Mouse (Mus musculus): ENCODE results near the gene Abcc8.

- TF ChIP-seq POLR2A (IDR thresholded peaks at IDR 0.05; ENCODE audit: insufficient read depth, low read depth, low read length) = no peak
- TF ChIP-seq CTCF (IDR thresholded peaks at IDR 0.05; ENCODE audit: insufficient read depth, low read depth, low read length) = no peak
Observed at GRCm38 (mm10) chr7:46125340-46125739, 54.5 kb downstream of the Abcc8 start.

Data from olfactory bulb, adult 2 months (tissue).